In genomic region chr2:13793054-13793968, GRCm38 (mm10) we compare ENCODE assay signal across 8 mouse cellular contexts. TPM values are rescaled to one million over a fixed set of nuclear protein-coding genes. Genes with fewer than 3 reads are reported as not detected.
A peak's percentile ranks its signal among the peaks of the same experiment; 100 is the strongest.
DNase-seq lines count a peak whose midpoint lies in the region; ATAC-seq and TF ChIP-seq lines count a peak whose summit lies in the region.

No protein-coding gene starts in this region.

- peaks cover 9% of the 10 kb centered on the region; the same call in 1 of the 2 replicates for H3K4me1 ChIP-seq in forebrain, embryonic 13.5 days
- peaks cover 11% of the 10 kb centered on the region for H3K4me1 ChIP-seq in hindbrain, embryonic 13.5 days (replicated peaks)
- H3K4me1 ChIP-seq in small intestine, adult 2 months (ENCODE audit: control insufficient read depth, insufficient read depth, insufficient read length, low read length): no peaks in the 10 kb centered on the region

- no peak overlapping the region for H3K27ac ChIP-seq in forebrain, embryonic 13.5 days
- no peak overlapping the region for H3K27ac ChIP-seq in hindbrain, embryonic 13.5 days
- H3K27ac ChIP-seq in small intestine, adult 2 months (ENCODE audit: insufficient read depth, low read depth, low read length): no peak overlapping the region

- peak overlapping the region; percentile 97 for H3K4me2 ChIP-seq in forebrain, embryonic 13.5 days
- peak overlapping the region; percentile 92 for H3K4me2 ChIP-seq in hindbrain, embryonic 13.5 days

- DNase-seq in adrenal gland, adult 18-20 months (ENCODE audit: low spot score in 2 of 2): peak; percentile 23 to 25
- peak; percentile 15 to 31 for DNase-seq in left cerebral cortex, postnatal 36 days (ENCODE audit: low spot score in 2 of 2)
- DNase-seq in mesoderm, embryonic 11.5 days (ENCODE audit: low read depth, low spot score): peak; percentile 63
- DNase-seq in c-Kit-positive CD71-positive TER-119-positive erythroid progenitor cells, embryonic 14.5 days (ENCODE audit: low spot score): no peak

- H3K4me3 ChIP-seq in forebrain, embryonic 13.5 days: peak overlapping the region; percentile 60
- H3K4me3 ChIP-seq in hindbrain, embryonic 13.5 days: peak overlapping the region; percentile 68
- peak overlapping the region; percentile 60 for H3K4me3 ChIP-seq in small intestine, adult 2 months (ENCODE audit: low read depth, low read length)

- peak overlapping the region; percentile 68 for H3K9ac ChIP-seq in forebrain, embryonic 13.5 days
- H3K9ac ChIP-seq in hindbrain, embryonic 13.5 days: peak overlapping the region; percentile 75

- under 1% methylated on average over 82 of the region's 89 CpGs for WGBS in forebrain, embryonic 13.5 days
- 1% methylated on average over 73 of the region's 89 CpGs for WGBS in hindbrain, embryonic 13.5 days
- WGBS in small intestine, adult 2 months: 3% methylated on average over 89 of the region's 89 CpGs

- ATAC-seq in CD4-positive, CD25-positive, alpha-beta regulatory T cell, adult 4 months: peak; percentile 57
- ATAC-seq in forebrain, embryonic 13.5 days: peak; percentile 93
- peak; percentile 94 for ATAC-seq in hindbrain, embryonic 13.5 days (ENCODE audit: low FRiP score)

- no peaks in the 10 kb centered on the region for H3K36me3 ChIP-seq in forebrain, embryonic 13.5 days (ENCODE audit: poor library complexity, severe bottlenecking)
- no peaks in the 10 kb centered on the region for H3K36me3 ChIP-seq in hindbrain, embryonic 13.5 days
- H3K36me3 ChIP-seq in small intestine, adult 2 months (ENCODE audit: control insufficient read depth, insufficient read depth, low read length): no peaks in the 10 kb centered on the region

- H3K27me3 ChIP-seq in forebrain, embryonic 13.5 days: peaks cover 36% of the 10 kb centered on the region
- peaks cover 46% of the 10 kb centered on the region for H3K27me3 ChIP-seq in hindbrain, embryonic 13.5 days
- H3K27me3 ChIP-seq in small intestine, adult 2 months (ENCODE audit: control insufficient read depth, insufficient read depth, low read length): peaks cover 10% of the 10 kb centered on the region

- no peak for TF ChIP-seq POLR2A in small intestine, adult 2 months (IDR thresholded peaks at IDR 0.05; ENCODE audit: low read depth, low read length)

- no peaks in the 10 kb centered on the region for H3K9me3 ChIP-seq in forebrain, embryonic 13.5 days (replicated peaks)
- no peaks in the 10 kb centered on the region for H3K9me3 ChIP-seq in hindbrain, embryonic 13.5 days

- intact Hi-C loops in left cerebral cortex, postnatal 36 days (cut with DNase I): no loop called here

- no peak for TF ChIP-seq CTCF in small intestine, adult 2 months (IDR thresholded peaks at IDR 0.05; ENCODE audit: extremely low read depth, insufficient read length, insufficient replicate concordance, low read depth, low read length)

RNA-seq across cellular contexts. Expression of gene St8sia6, which starts 0.6 kb away (rescaled TPM):
- 10 to 100 TPM; 12.8 to 14.6 TPM for polyA plus RNA-seq in CD4-positive, CD25-positive, alpha-beta regulatory T cell, adult 4 months (2017; shearing (Covaris generic))
- total RNA-seq in adrenal gland, adult 18-20 months (2021): 1 to 10 TPM in 1 of 2 experiments, under 1 TPM in 1; 0.99 to 2.0 TPM
- 0.19 and 0.21 TPM in 2 replicates for polyA plus RNA-seq in forebrain, embryonic 13.5 days (2015; fragmentation: Nextera tagmentation; extraction: Ambion mirVana)
- polyA plus RNA-seq in hindbrain, embryonic 13.5 days (2015; fragmentation: Nextera tagmentation; extraction: Ambion mirVana): 0.90 and 1.5 TPM in 2 replicates
- 1 to 10 TPM in 1 of 2 experiments, under 1 TPM in 1; 0.67 to 1.4 TPM for total RNA-seq in left cerebral cortex, postnatal 36 days (2021)
- 0.55 and 1.3 TPM in 2 replicates for polyA plus RNA-seq in small intestine, adult 2 months (2012; rRNA removed)
